Mouse (Mus musculus) effector memory CD4-positive, alpha-beta T cell, adult 5 months (primary cell): ENCODE data around the gene Ntng1. TPM values are rescaled to one million over a fixed set of nuclear protein-coding genes. Genes with fewer than 3 reads are reported as not detected.

Experiments
- polyA plus RNA-seq: library from polyadenylated mRNA; unstranded; fragments of 100-300 nt; shearing (Covaris generic); gene quantifications from one replicate; pipeline ENCODE4 v1.2.1, GENCODE M21; 2017

Ntng1 gene
- polyA plus RNA-seq: 0.89 TPM

GRCm38 (mm10) chr3:110143206-110144061 lies at the start of gene Ntng1:
Gene Ntng1, minus strand, starts transcription at chr3:110144011.

Other genes with a start within 250 kb of the Ntng1 start
- 15.9 TPM for gene Prmt6, start 107.0 kb upstream of the Ntng1 start, polyA plus RNA-seq